Mouse (Mus musculus): ENCODE data around the gene Wdr72.

GRCm38 (mm10) chr9:74318771-74319170, 208.6 kb downstream of the Wdr72 start:
- TF ChIP-seq CTCF (IDR thresholded peaks at IDR 0.05; ENCODE audit: borderline replicate concordance, control insufficient read depth, extremely low read depth, insufficient read depth, low read length, poor library complexity) (no peak), POLR2A (IDR thresholded peaks at IDR 0.05; ENCODE audit: control insufficient read depth, extremely low read depth, insufficient read depth, low read length, poor library complexity) (no peak)
